Mouse (Mus musculus) R1 (cell line): Measurements from ENCODE around the gene Agpat4.
A peak's percentile ranks its signal among the peaks of the same experiment; 100 is the strongest.
"Not testable (repeated sequence)": the region's sequence is repeated elsewhere in the genome, so short reads cannot be mapped to it uniquely, and the experiment has no call there.

Experiments used
- DNase-seq: peaks from one replicate; pipeline ENCODE4 v3.0.0-alpha.2; 2018; ENCODE audit warnings: low read depth, low spot score

The Agpat4 gene

GRCm38 (mm10) chr17:12122262-12122661 lies 3.8 kb downstream of the Agpat4 start:
- DNase-seq, result not testable (repeated sequence)

GRCm38 (mm10) chr17:12123168-12123567 lies 4.7 kb downstream of the Agpat4 start:
- no peak for DNase-seq

- no peak for DNase-seq
These were observed 8.6 kb downstream of the Agpat4 start for GRCm38 (mm10) chr17:12127056-12127455.

- DNase-seq, result no peak
These were observed 10.5 kb downstream of the Agpat4 start for GRCm38 (mm10) chr17:12128976-12129375.

- no peak for DNase-seq
These were observed 12.7 kb downstream of the Agpat4 start for GRCm38 (mm10) chr17:12131171-12131570.

- DNase-seq, result no peak
These were observed 13.1 kb downstream of the Agpat4 start for GRCm38 (mm10) chr17:12131581-12131980.

- DNase-seq, result no peak
These were observed 14.4 kb downstream of the Agpat4 start for GRCm38 (mm10) chr17:12132904-12133303.

GRCm38 (mm10) chr17:12133985-12134384 lies 15.5 kb downstream of the Agpat4 start:
- no peak for DNase-seq

GRCm38 (mm10) chr17:12134975-12135633 lies 16.6 kb downstream of the Agpat4 start:
- DNase-seq, result peak; percentile 32

GRCm38 (mm10) chr17:12138355-12138754 lies 19.9 kb downstream of the Agpat4 start:
- DNase-seq, result no peak

- DNase-seq, result no peak
These were observed 25.5 kb downstream of the Agpat4 start for GRCm38 (mm10) chr17:12143948-12144364.

GRCm38 (mm10) chr17:12146132-12146681 lies 27.7 kb downstream of the Agpat4 start:
- no peak for DNase-seq

GRCm38 (mm10) chr17:12147830-12148229 lies 29.3 kb downstream of the Agpat4 start:
- no peak for DNase-seq

- DNase-seq, result no peak
These were observed 30.8 kb downstream of the Agpat4 start for GRCm38 (mm10) chr17:12149232-12149861.

- peak; percentile 51 for DNase-seq
These were observed 32.5 kb downstream of the Agpat4 start for GRCm38 (mm10) chr17:12150970-12151369.

GRCm38 (mm10) chr17:12154260-12154659 lies 35.8 kb downstream of the Agpat4 start:
- no peak for DNase-seq

- no peak for DNase-seq
These were observed 36.7 kb downstream of the Agpat4 start for GRCm38 (mm10) chr17:12155236-12155635.

GRCm38 (mm10) chr17:12155872-12156271 lies 37.4 kb downstream of the Agpat4 start:
- no peak for DNase-seq

- peak; percentile 81 for DNase-seq
These were observed 38.2 kb downstream of the Agpat4 start for GRCm38 (mm10) chr17:12156661-12157060.

- DNase-seq, result no peak
These were observed 38.7 kb downstream of the Agpat4 start for GRCm38 (mm10) chr17:12157203-12157602.

- peak; percentile 57 for DNase-seq
These were observed 40.9 kb downstream of the Agpat4 start for GRCm38 (mm10) chr17:12159187-12160060.

- no peak for DNase-seq
These were observed 41.5 kb downstream of the Agpat4 start for GRCm38 (mm10) chr17:12160061-12160421.
